Mouse (Mus musculus): Measurements from ENCODE around the gene Agl. TPM values are rescaled to one million over a fixed set of nuclear protein-coding genes. Genes with fewer than 3 reads are reported as not detected.

The Agl gene
- polyA plus RNA-seq, 1 experiment from 2014 or later, result 17.7 TPM

- Histone ChIP-seq H3K27me3 (replicated peaks) (no peaks in the 10 kb centered on the region), H3K4me1 (no peaks in the 10 kb centered on the region; the same call in 1 of the 2 replicates), H3K4me3 (no peak overlapping the region), H3K9ac (no peak overlapping the region), H3K4me2 (replicated peaks) (no peak overlapping the region), H3K9me3 (no peaks in the 10 kb centered on the region), H3K36me3 (no peaks in the 10 kb centered on the region), H3K27ac (no peak overlapping the region)
- no peak for ATAC-seq (ENCODE audit: low FRiP score, low read depth)
- 74% methylated on average over 9 of the region's 9 CpGs for WGBS
Measured at GRCm38 (mm10) chr3:116726807-116727206, 81.2 kb downstream of the Agl start.

GRCm38 (mm10) chr3:116723496-116724481, 84.2 kb downstream of the Agl start:
- Histone ChIP-seq H3K36me3 (no peaks in the 10 kb centered on the region), H3K9ac (no peak overlapping the region), H3K4me2 (replicated peaks) (no peak overlapping the region), H3K27ac (no peak overlapping the region), H3K4me1 (no peaks in the 10 kb centered on the region), H3K27me3 (replicated peaks) (no peaks in the 10 kb centered on the region), H3K9me3 (no peaks in the 10 kb centered on the region), H3K4me3 (no peak overlapping the region)
- ATAC-seq (ENCODE audit: low FRiP score, low read depth), result no peak
- 67% methylated on average over 10 of the region's 10 CpGs for WGBS

- H3K4me3 ChIP-seq, result no peak overlapping the region
- ATAC-seq (ENCODE audit: low FRiP score, low read depth), result no peak
- H3K9ac ChIP-seq, result no peak overlapping the region
- H3K4me2 ChIP-seq (replicated peaks), result no peak overlapping the region
- no peak overlapping the region for H3K27ac ChIP-seq
- 81% methylated on average over 4 of the region's 4 CpGs for WGBS
- H3K27me3 ChIP-seq (replicated peaks), result no peaks in the 10 kb centered on the region
- H3K9me3 ChIP-seq, result no peaks in the 10 kb centered on the region
- no peaks in the 10 kb centered on the region for H3K36me3 ChIP-seq
- no peaks in the 10 kb centered on the region for H3K4me1 ChIP-seq
Measured at GRCm38 (mm10) chr3:116722980-116723379, 85.0 kb downstream of the Agl start.

DNA sequence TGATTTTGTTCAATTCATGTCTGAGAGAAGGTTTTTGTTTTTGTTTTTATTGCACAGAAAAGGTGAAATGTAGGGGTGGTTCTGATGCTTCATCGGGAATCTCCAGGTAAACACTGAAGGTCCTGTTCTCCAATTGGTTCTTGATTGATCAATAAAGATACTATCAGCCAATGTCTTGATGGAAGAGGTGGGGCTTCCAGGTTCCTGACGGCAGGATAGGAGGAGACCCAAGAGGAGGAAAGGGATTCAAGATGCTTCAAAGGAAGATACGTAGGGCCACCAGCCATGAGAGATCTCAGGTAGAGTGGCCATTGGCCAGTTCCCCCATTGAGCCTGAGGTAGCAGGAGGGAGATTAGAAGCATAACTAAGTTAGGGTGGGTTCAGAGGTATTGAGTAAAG, 89.0 kb downstream of the Agl start:
- no peaks in the 10 kb centered on the region for H3K9me3 ChIP-seq
- H3K4me2 ChIP-seq (replicated peaks), result no peak overlapping the region
- no peaks in the 10 kb centered on the region for H3K36me3 ChIP-seq
- H3K27me3 ChIP-seq (replicated peaks), result no peaks in the 10 kb centered on the region
- no peaks in the 10 kb centered on the region for H3K4me1 ChIP-seq
- ATAC-seq (ENCODE audit: low FRiP score, low read depth), result no peak
- no peak overlapping the region for H3K27ac ChIP-seq
- no peak overlapping the region for H3K9ac ChIP-seq
- 64% methylated on average over 3 of the region's 3 CpGs for WGBS
- H3K4me3 ChIP-seq, result no peak overlapping the region

- H3K9ac ChIP-seq, result no peak overlapping the region
- H3K4me3 ChIP-seq, result no peak overlapping the region
Measured at GRCm38 (mm10) chr3:116713031-116713430, 94.9 kb downstream of the Agl start.

DNA sequence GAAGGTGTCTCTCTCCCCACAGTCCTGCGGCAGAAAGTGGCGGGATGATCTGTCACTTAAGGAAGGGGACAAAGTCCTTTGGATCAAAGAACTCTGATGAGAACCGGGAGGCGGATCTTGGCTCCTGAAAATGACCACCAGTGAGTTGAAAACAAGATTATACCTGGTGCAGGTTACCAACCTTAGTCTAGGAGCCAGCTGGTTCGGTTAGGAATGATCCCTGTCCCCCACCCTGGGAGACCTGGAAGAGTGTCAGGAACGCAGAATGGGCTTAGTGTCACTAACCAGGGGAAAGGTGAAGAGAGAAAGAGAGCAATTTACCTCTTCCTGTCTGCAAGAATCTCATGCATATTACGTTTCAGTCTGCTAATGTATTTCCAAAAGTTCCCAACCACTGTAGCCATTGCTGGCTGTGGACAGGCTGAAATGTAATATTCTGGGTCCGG, 95.5 kb downstream of the Agl start, which contains the start of gene Slc35a3:
Gene Slc35a3, minus strand, starts transcription at position 396 of the 446 bp plus-strand sequence.
- Histone ChIP-seq H3K4me1 (peaks cover 9% of the 10 kb centered on the region), H3K4me3 (peak within 1 kb of the TSS; percentile 83), H3K9me3 (no peaks in the 10 kb centered on the region), H3K4me2 (replicated peaks) (peak within 1 kb of the TSS; percentile 78), H3K27me3 (replicated peaks) (peaks cover 4% of the 10 kb centered on the region), H3K9ac (peak within 1 kb of the TSS; percentile 86), H3K36me3 (no peaks in the 10 kb centered on the region), H3K27ac (peak within 1 kb of the TSS; percentile 46; the same call in 1 of the 2 replicates)
- peak; percentile 35; the same call in 1 of the 2 replicates for ATAC-seq (ENCODE audit: low FRiP score, low read depth)
- whole genome bisulfite sequencing, result 5% methylated on average over 8 of the region's 8 CpGs

More at GRCm38 (mm10) chr3:116713031-116713430, 94.9 kb downstream of the Agl start:
- peak overlapping the region; percentile 78; the same call in 1 of the 2 replicates for H3K4me2 ChIP-seq (replicated peaks)
- no peaks in the 10 kb centered on the region for H3K36me3 ChIP-seq
- 35% methylated on average over 5 of the region's 5 CpGs for WGBS
- peaks cover 9% of the 10 kb centered on the region for H3K4me1 ChIP-seq
- H3K27ac ChIP-seq, result no peak overlapping the region
- H3K9me3 ChIP-seq, result no peaks in the 10 kb centered on the region
- ATAC-seq (ENCODE audit: low FRiP score, low read depth), result no peak
- H3K27me3 ChIP-seq (replicated peaks), result peaks cover 4% of the 10 kb centered on the region

DNA sequence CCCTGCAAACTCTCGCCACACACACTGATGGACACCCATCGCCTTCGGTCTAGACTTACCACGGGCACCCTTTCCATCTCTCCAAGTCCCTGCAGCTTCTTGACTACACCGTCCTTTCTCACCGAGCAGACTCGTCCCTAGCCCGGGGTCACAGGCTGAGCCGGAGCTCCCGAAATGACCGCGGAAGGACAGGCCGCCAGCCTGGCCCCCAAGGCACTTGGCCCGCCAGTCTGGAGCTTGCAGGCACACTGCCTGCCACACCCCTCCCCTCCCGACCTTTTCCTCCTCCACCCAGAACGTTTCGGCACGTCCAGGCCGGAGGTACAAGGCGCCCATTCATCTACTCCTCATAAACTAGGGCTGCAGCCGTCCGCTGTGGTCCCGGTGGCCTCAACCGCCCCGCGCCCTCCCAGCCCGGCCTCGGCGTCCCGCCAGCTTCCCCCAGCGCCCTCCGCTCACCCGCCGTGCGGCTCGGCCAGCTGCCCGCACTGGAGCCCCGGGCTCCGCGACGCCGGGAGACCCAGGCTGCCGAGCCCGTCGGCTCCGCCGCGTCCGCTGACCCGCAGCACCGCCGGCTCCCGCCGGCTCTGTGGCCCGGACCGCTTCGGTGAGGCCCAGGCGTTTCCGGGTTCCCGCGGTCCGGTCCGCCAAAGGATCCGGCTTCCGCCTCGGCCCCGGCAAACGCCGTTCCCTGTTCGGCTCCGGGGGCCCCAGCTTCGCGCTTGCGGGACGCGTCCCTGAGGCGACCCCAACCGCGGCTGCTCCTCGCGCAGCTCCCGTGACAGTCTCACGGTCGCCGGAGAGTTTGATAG, 96.1 kb downstream of the Agl start:
- peak; percentile 87 for ATAC-seq (ENCODE audit: low FRiP score, low read depth)
- Histone ChIP-seq H3K4me1 (peaks cover 9% of the 10 kb centered on the region), H3K36me3 (no peaks in the 10 kb centered on the region), H3K4me2 (replicated peaks) (peak overlapping the region; percentile 78), H3K9me3 (no peaks in the 10 kb centered on the region), H3K27ac (peak overlapping the region; percentile 46; the same call in 1 of the 2 replicates), H3K4me3 (peak overlapping the region; percentile 83), H3K9ac (peak overlapping the region; percentile 86), H3K27me3 (replicated peaks) (peaks cover 4% of the 10 kb centered on the region)
- under 1% methylated on average over 85 of the region's 85 CpGs for WGBS

DNA sequence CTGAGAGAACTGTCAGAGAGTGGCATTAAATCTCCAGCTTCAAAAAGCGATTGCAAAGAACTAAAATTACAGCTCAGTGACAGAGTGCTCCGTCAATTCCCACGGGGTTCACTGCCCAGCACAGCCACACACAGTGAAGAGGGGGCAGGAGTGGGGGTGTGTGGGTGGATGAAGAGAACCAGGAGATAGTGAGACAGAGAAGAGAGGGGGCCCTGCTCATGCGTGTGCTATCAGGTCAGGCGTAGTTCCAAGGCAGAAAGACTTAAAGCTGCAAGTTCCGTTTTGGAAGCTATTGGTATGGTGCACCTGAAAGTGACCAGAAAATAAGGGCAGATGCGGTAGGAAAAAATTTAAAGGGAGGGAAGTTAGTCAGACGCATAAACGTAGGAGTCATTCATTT, 97.0 kb downstream of the Agl start:
- H3K27me3 ChIP-seq (replicated peaks), result peaks cover 4% of the 10 kb centered on the region
- peaks cover 9% of the 10 kb centered on the region for H3K4me1 ChIP-seq
- H3K4me2 ChIP-seq (replicated peaks), result peak overlapping the region; percentile 78
- no peak; the same call in 1 of the 2 replicates for ATAC-seq (ENCODE audit: low FRiP score, low read depth)
- H3K9me3 ChIP-seq, result no peaks in the 10 kb centered on the region
- no peaks in the 10 kb centered on the region for H3K36me3 ChIP-seq
- no peak overlapping the region for H3K9ac ChIP-seq
- WGBS, result 47% methylated on average over 9 of the region's 9 CpGs
- H3K4me3 ChIP-seq, result peak overlapping the region; percentile 83; the same call in 1 of the 2 replicates
- H3K27ac ChIP-seq, result no peak overlapping the region

- H3K4me1 ChIP-seq, result peaks cover under 1% of the 10 kb centered on the region
- H3K27me3 ChIP-seq (replicated peaks), result no peaks in the 10 kb centered on the region
- no peak overlapping the region for H3K4me3 ChIP-seq
- no peaks in the 10 kb centered on the region for H3K9me3 ChIP-seq
- H3K9ac ChIP-seq, result no peak overlapping the region
- H3K36me3 ChIP-seq, result no peaks in the 10 kb centered on the region
- WGBS, result 85% methylated on average over 1 of the region's 1 CpGs
- H3K4me2 ChIP-seq (replicated peaks), result no peak overlapping the region
- no peak for ATAC-seq (ENCODE audit: low FRiP score, low read depth)
- H3K27ac ChIP-seq, result no peak overlapping the region
Measured at GRCm38 (mm10) chr3:116705637-116706204, 102.2 kb downstream of the Agl start.

GRCm38 (mm10) chr3:116703835-116704234, 104.1 kb downstream of the Agl start:
- Histone ChIP-seq H3K27me3 (replicated peaks) (no peaks in the 10 kb centered on the region), H3K4me2 (replicated peaks) (no peak overlapping the region), H3K4me1 (no peaks in the 10 kb centered on the region), H3K36me3 (no peaks in the 10 kb centered on the region), H3K4me3 (no peak overlapping the region), H3K9ac (no peak overlapping the region), H3K9me3 (no peaks in the 10 kb centered on the region), H3K27ac (no peak overlapping the region)
- no peak for ATAC-seq (ENCODE audit: low FRiP score, low read depth)
- 86% methylated on average over 5 of the region's 5 CpGs for WGBS

- Histone ChIP-seq H3K27me3 (replicated peaks) (no peaks in the 10 kb centered on the region), H3K36me3 (no peaks in the 10 kb centered on the region), H3K4me3 (no peak overlapping the region), H3K9me3 (no peaks in the 10 kb centered on the region), H3K27ac (no peak overlapping the region), H3K4me2 (replicated peaks) (no peak overlapping the region), H3K9ac (no peak overlapping the region), H3K4me1 (no peaks in the 10 kb centered on the region)
- no peak for ATAC-seq (ENCODE audit: low FRiP score, low read depth)
- WGBS, result 86% methylated on average over 1 of the region's 1 CpGs
Measured at GRCm38 (mm10) chr3:116702647-116703272, 105.2 kb downstream of the Agl start.
